Mouse (Mus musculus) CH12.LX (cell line): ENCODE results near the gene Cfap77. TPM values are rescaled to one million over a fixed set of nuclear protein-coding genes. Genes with fewer than 3 reads are reported as not detected.

Experiments
- DNase-seq: peaks from one replicate; pipeline ENCODE4 v3.0.0-alpha.2; 2013; ENCODE audit errors: extremely low read depth
- H3K27ac ChIP-seq: 2 replicates; pipeline ENCODE4 v1.5.1; 2012; ENCODE audit warnings: low read depth, mild to moderate bottlenecking, control low read depth, moderate library complexity; ENCODE audit not compliant: insufficient read depth
- H3K27me3 ChIP-seq: replicated peaks from 2 replicates; pipeline ENCODE3; 2012; ENCODE audit warnings: inconsistent platforms
- H3K36me3 ChIP-seq, 2 experiments: replicated peaks in 1 of 2; 2 replicates each; pipeline versions ENCODE3 to v1.6.1; 2012; ENCODE audit warnings: inconsistent platforms in 1 of 2, low read length in 1 of 2, mild to moderate bottlenecking in 1 of 2, mixed read lengths in 1 of 2, moderate library complexity in 1 of 2; ENCODE audit not compliant: control insufficient read depth in 1 of 2, insufficient read depth in 1 of 2
- H3K4me1 ChIP-seq, 2 experiments: 2 replicates each; pipeline ENCODE4 v1.6.1; 2012; ENCODE audit warnings: inconsistent platforms in 1 of 2, moderate library complexity in 1 of 2; ENCODE audit not compliant: insufficient read depth in 2 of 2, control insufficient read depth in 1 of 2
- H3K4me2 ChIP-seq: 2 replicates; pipeline ENCODE4 v1.6.1; 2012; ENCODE audit warnings: low read depth, mild to moderate bottlenecking, control low read depth; ENCODE audit not compliant: poor library complexity, insufficient read depth, severe bottlenecking
- H3K4me3 ChIP-seq, 3 experiments: fragments of 150-350 bp in 1 of 3; sonication (generic) in 1 of 3; replicated peaks in 1 of 3; 2 replicates each; pipeline versions ENCODE3 to v1.5.1; 2011 to 2012; ENCODE audit warnings: low read depth in 2 of 3, low read length in 2 of 3, mild to moderate bottlenecking in 2 of 3, moderate library complexity in 2 of 3, control low read depth in 1 of 3, improper control_type of control experiment in 1 of 3, inconsistent platforms in 1 of 3, mixed read lengths in 1 of 3; ENCODE audit not compliant: poor library complexity in 1 of 3
- H3K79me2 ChIP-seq: replicated peaks from 2 replicates; pipeline ENCODE4 v1.6.1; 2012; ENCODE audit warnings: mild to moderate bottlenecking, moderate library complexity; ENCODE audit not compliant: control insufficient read depth, poor library complexity, insufficient read depth, severe bottlenecking; ENCODE audit errors: extremely low read depth
- H3K9ac ChIP-seq: 2 replicates; pipeline ENCODE4 v1.6.1; 2012; ENCODE audit warnings: low read depth, mild to moderate bottlenecking, control low read depth, moderate library complexity; ENCODE audit not compliant: insufficient read depth
- H3K9me3 ChIP-seq: replicated peaks from 2 replicates; pipeline ENCODE3; 2012; ENCODE audit warnings: low read length, inconsistent platforms, mixed read lengths
- BHLHE40 ChIP-seq: IDR thresholded peaks from 2 replicates; pipeline ENCODE4 v1.6.1; 2011; ENCODE audit warnings: mild to moderate bottlenecking, low read depth, low read length, improper control_type of control experiment
- CHD1 ChIP-seq: IDR thresholded peaks from 2 replicates; pipeline ENCODE4 v1.6.1; 2012; ENCODE audit warnings: low read depth, low read length, improper control_type of control experiment, inconsistent platforms
- CHD2 ChIP-seq: IDR thresholded peaks from 2 replicates; pipeline ENCODE4 v1.6.1; 2011; ENCODE audit warnings: low read length, improper control_type of control experiment
- CTCF ChIP-seq, 2 experiments: IDR thresholded peaks in 1 of 2; conservative IDR thresholded peaks in 1 of 2; 2 replicates each; pipeline ENCODE4 v1.5.1; 2011 to 2012; ENCODE audit warnings: low read depth in 2 of 2, low read length in 2 of 2, improper control_type of control experiment in 1 of 2, inconsistent platforms in 1 of 2, mild to moderate bottlenecking in 1 of 2, moderate library complexity in 1 of 2
- E2F4 ChIP-seq: IDR thresholded peaks from 2 replicates; pipeline ENCODE4 v1.6.1; 2011; ENCODE audit warnings: low read depth, low read length, improper control_type of control experiment; ENCODE audit not compliant: insufficient replicate concordance
- ELF1 ChIP-seq: IDR thresholded peaks from 2 replicates; pipeline ENCODE4 v1.6.1; 2014; ENCODE audit warnings: low read depth, mild to moderate bottlenecking, inconsistent platforms, low read length, improper control_type of control experiment
- EP300 ChIP-seq: IDR thresholded peaks from 2 replicates; pipeline ENCODE4 v1.6.1; 2011; ENCODE audit warnings: low read length, improper control_type of control experiment
- GABPA ChIP-seq: IDR thresholded peaks from 2 replicates; pipeline ENCODE4 v1.6.1; 2012; ENCODE audit warnings: low read depth, low read length, improper control_type of control experiment, inconsistent platforms; ENCODE audit not compliant: insufficient replicate concordance
- IRF4 ChIP-seq: IDR thresholded peaks from 2 replicates; pipeline ENCODE4 v1.6.1; 2014; ENCODE audit warnings: low read depth, mild to moderate bottlenecking, inconsistent platforms, low read length, improper control_type of control experiment
- JUN ChIP-seq: IDR thresholded peaks from 2 replicates; pipeline ENCODE4 v1.6.1; 2011; ENCODE audit warnings: low read depth, mild to moderate bottlenecking, low read length, improper control_type of control experiment, moderate library complexity; ENCODE audit not compliant: insufficient read depth
- JUND ChIP-seq: conservative IDR thresholded peaks from 2 replicates; pipeline ENCODE4 v1.6.1; 2011; ENCODE audit warnings: low read depth, low read length, improper control_type of control experiment
- KAT2A ChIP-seq: IDR thresholded peaks from 2 replicates; pipeline ENCODE4 v1.6.1; 2012; ENCODE audit warnings: low read length, improper control_type of control experiment, inconsistent platforms; ENCODE audit not compliant: insufficient replicate concordance
- MAX ChIP-seq: IDR thresholded peaks from 2 replicates; pipeline ENCODE4 v1.6.1; 2011; ENCODE audit warnings: low read length, improper control_type of control experiment
- NRF1 ChIP-seq: IDR thresholded peaks from 2 replicates; pipeline ENCODE4 v1.6.1; 2014; ENCODE audit warnings: low read depth, mild to moderate bottlenecking, inconsistent platforms, low read length, improper control_type of control experiment, moderate library complexity
- PAX5 ChIP-seq: IDR thresholded peaks from 2 replicates; pipeline ENCODE4 v1.6.1; 2012; ENCODE audit warnings: low read length, inconsistent platforms, mixed read lengths
- POLR2AphosphoS2 ChIP-seq: IDR thresholded peaks from 2 replicates; pipeline ENCODE4 v1.6.1; 2011; ENCODE audit warnings: low read depth, low read length, improper control_type of control experiment
- RAD21 ChIP-seq: IDR thresholded peaks from 2 replicates; pipeline ENCODE4 v1.6.1; 2011; ENCODE audit warnings: low read depth, mild to moderate bottlenecking, low read length, improper control_type of control experiment, moderate library complexity
- ZKSCAN1 ChIP-seq: IDR thresholded peaks from 2 replicates; pipeline ENCODE4 v1.6.1; 2012; ENCODE audit warnings: low read depth, inconsistent platforms, low read length, improper control_type of control experiment, borderline replicate concordance
- dilution Hi-C: fragments of 300-500 bp; cut with MboI; formaldehyde crosslinking; loops from 2 replicates; pipeline ENCODE4 v1.14.3; 2020; ENCODE audit warnings: low sequenced_read_pairs; ENCODE audit not compliant: extremely low pct_unique_long_range_greater_than_20kb, extremely low pct_ligation_motif_present
- in situ Hi-C: fragments of 300-500 bp; cut with MboI; formaldehyde crosslinking; loops from 3 replicates; pipeline ENCODE4 v1.14.3; 2019; ENCODE audit warnings: low sequenced_read_pairs, low pct_ligation_motif_present, low pct_unique_long_range_greater_than_20kb, mixed read lengths
- polyA plus RNA-seq: library from polyadenylated mRNA; unstranded; fragments of >175 nt; gene quantifications from 2 replicates; pipeline ENCODE4 v1.2.1, GENCODE M21; 2012; ENCODE audit warnings: low read depth; ENCODE audit not compliant: insufficient read length
- total RNA-seq, 2 experiments: library from RNA; depleted of rRNA; stranded (reverse); fragments of 300-350 nt in 1 of 2; fragments of >200 nt in 1 of 2; gene quantifications; 2 replicates each; pipeline ENCODE4 v1.2.3; 2012 to 2014

Gene Cfap77
- total and polyA plus RNA-seq, 3 experiments = 0.25 to 0.47 (median 0.35) TPM

GRCm38 (mm10) chr2:29034542-29035475 is 20.1 kb downstream of the Cfap77 start:
- H3K4me2 ChIP-seq = no peak overlapping the region
- no peaks in the 10 kb centered on the region for H3K79me2 ChIP-seq
- peaks cover 0 to 9% of the 10 kb centered on the region in 2 experiments; a peak in 1 of 4 replicates for H3K4me1 ChIP-seq
- H3K27ac ChIP-seq = no peak overlapping the region
- dilution Hi-C loops (no loop called here), in situ Hi-C loops (no loop called here)
- DNase-seq = no peak
- no peaks in the 10 kb centered on the region for H3K36me3 ChIP-seq
- no peak overlapping the region for H3K4me3 ChIP-seq
- TF ChIP-seq JUND = no peak
- no peak for TF ChIP-seq NRF1
- TF ChIP-seq RAD21 = no peak
- no peak for TF ChIP-seq ZKSCAN1
- TF ChIP-seq IRF4 = no peak
- no peak for TF ChIP-seq JUN
- TF ChIP-seq BHLHE40 = no peak
- H3K9ac ChIP-seq = no peak overlapping the region
- H3K27me3 ChIP-seq = peaks cover 46% of the 10 kb centered on the region
- H3K9me3 ChIP-seq = no peaks in the 10 kb centered on the region

GRCm38 (mm10) chr2:29031951-29032350 is 22.9 kb downstream of the Cfap77 start:
- in situ Hi-C loops (no loop called here), dilution Hi-C loops (no loop called here)
- no peaks in the 10 kb centered on the region for H3K36me3 ChIP-seq
- peaks cover 0 to 9% of the 10 kb centered on the region in 2 experiments; a peak in 1 of 4 replicates for H3K4me1 ChIP-seq
- H3K9me3 ChIP-seq = peaks cover 2% of the 10 kb centered on the region
- H3K27me3 ChIP-seq = peaks cover 45% of the 10 kb centered on the region
- DNase-seq = no peak
- TF ChIP-seq GABPA = no peak
- TF ChIP-seq PAX5 = no peak
- TF ChIP-seq CHD1 = no peak
- no peak for TF ChIP-seq POLR2AphosphoS2
- no peak for TF ChIP-seq CHD2
- TF ChIP-seq E2F4 = no peak
- TF ChIP-seq JUN = no peak
- TF ChIP-seq ELF1 = no peak
- no peak for TF ChIP-seq CTCF (conservative IDR thresholded peaks at IDR 0.05 in 1 of 2, IDR thresholded peaks at IDR 0.05 in 1 of 2; ENCODE audit: low read depth in 2 of 2, low read length in 2 of 2)
- no peak for TF ChIP-seq EP300
- no peak for TF ChIP-seq KAT2A
- TF ChIP-seq MAX = no peak
- TF ChIP-seq, all 38 proteins: peak for 0
- Histone ChIP-seq H3K9ac (no peak overlapping the region), H3K4me3 (no peak overlapping the region), H3K27ac (no peak overlapping the region), H3K79me2 (no peaks in the 10 kb centered on the region), H3K4me2 (no peak overlapping the region)
